Mouse (Mus musculus): Measurements from ENCODE around the gene Rassf8.

Rassf8 gene

GRCm38 (mm10) chr6:145746132-145746849 is at the start of gene Rassf8:
Gene Rassf8, plus strand, starts transcription at chr6:145746748.
- peak; percentile 47 to 57 for DNase-seq (ENCODE audit: low spot score in 2 of 2)

- no peak for DNase-seq (ENCODE audit: low spot score in 2 of 2)
Observed at GRCm38 (mm10) chr6:145701021-145701540, 45.5 kb upstream of the Rassf8 start.

GRCm38 (mm10) chr6:145703667-145704066 is 42.9 kb upstream of the Rassf8 start:
- DNase-seq (ENCODE audit: low spot score in 2 of 2) = no peak

- no peak for DNase-seq (ENCODE audit: low spot score in 2 of 2)
Observed at GRCm38 (mm10) chr6:145709956-145710720, 36.4 kb upstream of the Rassf8 start.

GRCm38 (mm10) chr6:145710797-145711196 is 35.8 kb upstream of the Rassf8 start:
- no peak for DNase-seq (ENCODE audit: low spot score in 2 of 2)

- DNase-seq (ENCODE audit: low spot score in 2 of 2) = no peak
Observed at GRCm38 (mm10) chr6:145711320-145711719, 35.2 kb upstream of the Rassf8 start.

GRCm38 (mm10) chr6:145713241-145714114 is 33.1 kb upstream of the Rassf8 start:
- no peak for DNase-seq (ENCODE audit: low spot score in 2 of 2)

- no peak for DNase-seq (ENCODE audit: low spot score in 2 of 2)
Observed at GRCm38 (mm10) chr6:145714131-145714530, 32.4 kb upstream of the Rassf8 start.

- no peak for DNase-seq (ENCODE audit: low spot score in 2 of 2)
Observed at GRCm38 (mm10) chr6:145722596-145722995, 24.0 kb upstream of the Rassf8 start.

GRCm38 (mm10) chr6:145723131-145723863 is 23.3 kb upstream of the Rassf8 start:
- DNase-seq (ENCODE audit: low spot score in 2 of 2) = no peak

- DNase-seq (ENCODE audit: low spot score in 2 of 2) = no peak
Observed at GRCm38 (mm10) chr6:145725849-145726248, 20.7 kb upstream of the Rassf8 start.

GRCm38 (mm10) chr6:145726986-145727385 is 19.6 kb upstream of the Rassf8 start:
- DNase-seq (ENCODE audit: low spot score in 2 of 2) = no peak

- DNase-seq (ENCODE audit: low spot score in 2 of 2) = no peak
Observed at GRCm38 (mm10) chr6:145732868-145733267, 13.7 kb upstream of the Rassf8 start.

GRCm38 (mm10) chr6:145733276-145733675 is 13.3 kb upstream of the Rassf8 start:
- no peak for DNase-seq (ENCODE audit: low spot score in 2 of 2)

GRCm38 (mm10) chr6:145733911-145734310 is 12.6 kb upstream of the Rassf8 start:
- no peak for DNase-seq (ENCODE audit: low spot score in 2 of 2)

GRCm38 (mm10) chr6:145736099-145736498 is 10.4 kb upstream of the Rassf8 start:
- DNase-seq (ENCODE audit: low spot score in 2 of 2) = no peak

GRCm38 (mm10) chr6:145739231-145739630 is 7.3 kb upstream of the Rassf8 start:
- no peak for DNase-seq (ENCODE audit: low spot score in 2 of 2)

- DNase-seq (ENCODE audit: low spot score in 2 of 2) = no peak
Observed at GRCm38 (mm10) chr6:145740011-145740410, 6.5 kb upstream of the Rassf8 start.

- DNase-seq (ENCODE audit: low spot score in 2 of 2) = no peak
Observed at GRCm38 (mm10) chr6:145745291-145745690, 1.3 kb upstream of the Rassf8 start.

GRCm38 (mm10) chr6:145746921-145747670 is 548 bp downstream of the Rassf8 start:
- no peak for DNase-seq (ENCODE audit: low spot score in 2 of 2)
